Mouse (Mus musculus): Measurements from ENCODE around the gene Rabif.
"Not testable (repeated sequence)": the region's sequence is repeated elsewhere in the genome, so short reads cannot be mapped to it uniquely, and the experiment has no call there.

Gene Rabif

GRCm38 (mm10) chr1:134510018-134510417, 15.6 kb downstream of the Rabif start:
- intact Hi-C loops (cut with DNase I): no loop called here

DNA sequence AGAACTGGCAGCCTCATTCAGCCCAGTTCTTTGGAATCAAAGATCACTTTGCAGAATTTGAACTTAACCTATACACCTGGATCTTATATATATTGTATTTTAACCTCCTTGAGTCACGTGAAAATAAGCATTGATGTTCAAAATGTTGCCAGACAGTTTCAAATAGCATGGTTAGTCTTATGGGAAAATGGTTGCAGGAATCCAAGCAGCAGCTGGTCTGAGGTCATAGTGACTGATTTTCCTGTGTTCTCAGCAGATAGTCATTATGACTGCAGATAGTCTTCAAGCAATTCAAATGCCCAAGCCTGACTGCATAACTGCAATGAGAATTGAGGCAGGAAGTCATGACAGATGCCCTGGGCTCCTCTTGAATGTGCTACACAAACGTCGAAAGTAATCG, 17.7 kb downstream of the Rabif start:
- intact Hi-C loops (cut with DNase I): no loop called here

DNA sequence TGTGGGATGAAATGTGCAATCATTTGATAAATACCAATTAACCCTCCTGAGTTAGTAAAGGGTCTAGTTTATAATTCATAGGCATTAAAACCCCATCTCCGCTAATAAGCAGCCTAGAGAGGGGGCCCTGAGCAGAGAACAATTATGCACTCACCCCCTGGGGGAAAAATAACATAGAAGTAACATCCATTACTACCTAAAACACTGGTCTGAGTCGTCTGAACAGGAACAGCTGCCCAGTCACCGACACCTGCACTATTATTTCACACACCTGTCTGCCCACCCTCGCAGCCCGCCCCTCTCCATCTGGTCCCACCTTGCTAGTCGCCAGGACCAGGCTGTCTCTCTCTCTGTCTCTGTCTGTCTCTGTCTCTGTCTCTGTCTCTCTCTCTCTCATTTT, 18.1 kb downstream of the Rabif start:
- intact Hi-C loops (cut with DNase I): no loop called here

- intact Hi-C loops (cut with DNase I): no loop called here
Observed at GRCm38 (mm10) chr1:134513312-134513860, 18.9 kb downstream of the Rabif start.

GRCm38 (mm10) chr1:134513876-134514590, 19.6 kb downstream of the Rabif start:
- intact Hi-C loops (cut with DNase I): no loop called here

- intact Hi-C loops (cut with DNase I): no loop called here
Observed at GRCm38 (mm10) chr1:134515891-134516290, 21.4 kb downstream of the Rabif start.

DNA sequence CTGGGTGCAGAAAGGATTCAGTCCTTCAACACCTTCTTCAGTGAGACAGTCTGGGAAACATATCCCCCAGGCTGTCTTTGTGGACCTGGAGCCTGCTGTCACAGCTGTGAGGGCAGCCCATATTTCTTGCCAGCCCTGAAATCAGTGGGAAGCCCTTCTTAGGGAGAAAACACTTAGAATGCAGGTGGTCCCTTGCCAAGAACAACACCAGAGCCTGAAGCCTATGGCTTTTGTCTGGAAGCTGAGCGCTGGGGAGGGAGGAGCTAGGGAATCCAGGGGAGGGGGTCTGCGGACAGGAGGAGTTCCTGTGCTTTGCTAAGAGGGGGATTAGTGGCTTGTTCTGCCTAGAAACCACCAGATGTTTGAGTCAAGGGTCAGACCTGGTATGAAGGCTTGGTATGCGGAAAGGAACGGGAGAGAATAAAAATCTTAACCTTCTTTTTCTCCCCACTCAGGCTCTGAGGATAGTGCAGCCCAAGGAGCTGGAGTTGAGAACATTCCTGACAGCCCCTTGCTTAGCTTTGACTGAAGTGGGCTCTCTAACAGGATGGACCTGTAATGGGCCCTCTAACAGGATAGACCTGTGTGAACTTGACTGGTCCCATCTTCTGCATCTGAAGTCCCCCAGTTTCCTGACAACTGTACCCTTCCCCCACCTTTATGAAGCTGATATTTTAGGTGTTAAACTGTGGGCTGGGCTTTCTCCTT, 22.2 kb downstream of the Rabif start:
- intact Hi-C loops (cut with DNase I): no loop called here

- intact Hi-C loops (cut with DNase I): not testable (repeated sequence)
Observed at GRCm38 (mm10) chr1:134517841-134518240, 23.4 kb downstream of the Rabif start.

DNA sequence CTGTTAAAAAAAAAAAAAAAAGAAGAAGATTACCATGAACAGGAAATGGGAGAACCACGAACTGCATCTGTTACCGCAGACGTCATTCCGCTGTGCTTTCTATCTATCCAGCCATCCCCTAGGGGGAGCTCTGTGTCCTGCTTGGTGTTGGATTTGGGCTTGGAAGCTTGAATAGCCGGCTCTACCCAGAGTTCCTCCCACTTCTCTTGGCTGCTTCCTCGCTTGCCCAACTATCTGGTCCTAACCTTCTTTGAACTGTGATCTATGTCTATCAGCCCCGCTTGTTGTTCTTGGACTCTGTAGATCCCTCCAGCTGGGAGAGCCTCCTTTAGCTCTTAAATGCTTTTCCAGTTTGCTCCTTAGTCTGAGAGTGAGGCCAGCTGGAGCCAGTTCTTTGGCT, 24.2 kb downstream of the Rabif start:
- intact Hi-C loops (cut with DNase I): no loop called here

DNA sequence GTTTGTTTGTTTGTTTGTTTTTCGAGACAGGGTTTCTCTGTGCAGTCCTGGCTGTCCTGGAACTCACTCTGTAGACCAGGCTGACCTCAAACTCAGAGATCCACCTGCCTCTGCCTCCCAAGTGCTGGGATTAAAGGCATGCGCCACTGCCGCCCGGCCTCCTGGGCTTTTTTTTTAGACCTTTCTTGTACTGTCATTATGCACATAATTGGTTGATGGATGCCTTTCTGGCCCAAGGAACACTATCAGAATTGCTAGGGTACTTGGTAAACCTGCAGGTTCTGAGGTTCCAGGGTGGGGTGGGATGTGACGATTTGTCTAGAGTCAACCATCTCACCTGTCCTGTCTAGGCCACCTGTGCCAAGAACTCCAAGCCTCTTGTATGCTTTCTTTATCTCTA, 24.8 kb downstream of the Rabif start:
- intact Hi-C loops (cut with DNase I): not testable (repeated sequence)

- intact Hi-C loops (cut with DNase I): loop anchor here (5.0 kb wide), 2 partner anchors 72 to 87 kb away; no protein-coding TSS in a partner anchor
Observed at GRCm38 (mm10) chr1:134520001-134520721, 25.7 kb downstream of the Rabif start.

DNA sequence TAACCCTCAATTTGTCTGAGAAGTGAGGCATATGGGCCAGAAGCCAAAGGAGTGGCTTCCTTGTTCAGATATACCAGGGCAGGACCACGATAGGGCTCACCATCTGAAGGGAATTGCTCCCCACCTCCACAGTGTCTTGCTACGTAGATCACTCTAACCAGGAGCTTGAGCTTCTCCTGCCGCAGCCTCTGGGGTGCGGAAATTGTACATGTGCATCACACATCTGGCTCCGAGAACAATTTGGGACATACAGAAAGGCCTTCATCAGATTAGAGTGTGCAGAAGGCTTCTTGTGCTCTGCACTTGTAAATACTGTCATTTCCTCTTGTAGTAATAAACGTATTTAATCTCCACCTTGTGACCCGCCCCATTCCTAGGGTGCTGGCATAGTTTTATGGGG, 26.7 kb downstream of the Rabif start:
- intact Hi-C loops (cut with DNase I): loop anchor here (5.0 kb wide), 2 partner anchors 71 to 86 kb away; no protein-coding TSS in a partner anchor

DNA sequence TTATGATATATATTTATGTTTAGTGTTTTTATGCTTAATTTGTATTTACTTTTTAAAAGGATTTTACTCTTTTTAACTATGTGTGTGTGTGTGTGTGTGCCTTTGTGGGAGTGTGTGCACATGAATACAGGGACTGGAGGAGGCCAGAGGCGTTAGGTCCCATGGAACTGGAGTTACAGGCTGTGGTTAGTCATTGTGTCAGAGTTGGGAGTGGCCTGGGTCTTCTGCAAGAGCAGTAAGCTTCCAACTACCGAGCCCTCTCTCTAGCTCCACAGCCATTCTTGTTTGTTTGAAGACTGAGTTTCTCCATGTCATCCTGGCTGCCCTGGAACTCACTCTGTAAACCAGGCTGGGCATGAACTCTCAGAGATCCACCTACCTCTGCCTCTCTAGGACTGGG, 27.9 kb downstream of the Rabif start:
- intact Hi-C loops (cut with DNase I): loop anchor here (5.0 kb wide), 2 partner anchors 70 to 85 kb away; no protein-coding TSS in a partner anchor

GRCm38 (mm10) chr1:134524424-134524823, 30.0 kb downstream of the Rabif start:
- intact Hi-C loops (cut with DNase I): loop anchor here (5.0 kb wide), 2 partner anchors 68 to 83 kb away; no protein-coding TSS in a partner anchor

- intact Hi-C loops (cut with DNase I): no loop called here
Observed at GRCm38 (mm10) chr1:134525015-134525414, 30.6 kb downstream of the Rabif start.

GRCm38 (mm10) chr1:134526752-134527151, 32.3 kb downstream of the Rabif start:
- intact Hi-C loops (cut with DNase I): no loop called here

GRCm38 (mm10) chr1:134530618-134531017, 36.2 kb downstream of the Rabif start:
- intact Hi-C loops (cut with DNase I): no loop called here

GRCm38 (mm10) chr1:134533710-134534109, 39.3 kb downstream of the Rabif start:
- intact Hi-C loops (cut with DNase I): not testable (repeated sequence)

DNA sequence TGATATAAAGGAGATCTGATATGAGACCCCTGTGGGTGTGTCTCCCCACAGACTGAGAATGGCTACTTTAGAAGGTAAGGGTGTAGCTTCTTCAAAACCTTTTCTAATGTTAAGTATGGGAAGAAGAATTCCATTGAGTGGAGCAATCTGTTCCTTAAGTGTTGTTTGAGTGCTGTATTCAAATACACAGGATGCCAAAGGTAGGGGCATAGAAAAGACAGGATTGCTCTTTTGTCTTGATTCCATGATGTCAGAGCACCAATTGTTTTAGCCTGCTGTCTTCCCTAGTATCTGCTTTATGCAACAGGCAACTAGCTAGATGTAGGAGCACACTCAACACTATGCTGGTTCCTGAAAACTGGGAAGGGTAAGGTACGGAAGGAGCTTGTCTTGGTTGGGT, 40.6 kb downstream of the Rabif start:
- intact Hi-C loops (cut with DNase I): no loop called here

- intact Hi-C loops (cut with DNase I): no loop called here
Observed at GRCm38 (mm10) chr1:134535513-134535912, 41.1 kb downstream of the Rabif start.

DNA sequence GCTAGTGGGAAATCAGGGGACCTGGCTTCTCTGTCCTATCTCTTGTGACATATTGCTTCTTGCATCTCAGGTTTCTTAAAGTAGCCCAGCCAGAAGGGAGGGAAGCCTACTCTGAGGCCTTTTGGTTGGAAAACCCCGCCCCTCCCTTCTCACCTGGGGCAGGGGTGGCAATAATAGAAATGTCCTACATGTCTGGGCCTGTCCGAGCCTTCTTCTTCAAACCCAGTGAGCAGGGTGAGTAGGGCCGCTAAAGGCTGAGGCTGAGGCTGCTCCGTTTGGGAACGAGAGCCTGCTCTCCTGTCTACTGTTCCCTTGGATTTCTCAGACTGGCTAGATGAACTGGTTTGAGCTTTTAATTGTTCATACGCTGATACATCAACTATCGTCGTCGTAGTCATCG, 46.2 kb downstream of the Rabif start:
- intact Hi-C loops (cut with DNase I): no loop called here

- intact Hi-C loops (cut with DNase I): no loop called here
Observed at GRCm38 (mm10) chr1:134548231-134548630, 53.8 kb downstream of the Rabif start.

Data from adrenal gland (tissue).